In the genomic region with DNA sequence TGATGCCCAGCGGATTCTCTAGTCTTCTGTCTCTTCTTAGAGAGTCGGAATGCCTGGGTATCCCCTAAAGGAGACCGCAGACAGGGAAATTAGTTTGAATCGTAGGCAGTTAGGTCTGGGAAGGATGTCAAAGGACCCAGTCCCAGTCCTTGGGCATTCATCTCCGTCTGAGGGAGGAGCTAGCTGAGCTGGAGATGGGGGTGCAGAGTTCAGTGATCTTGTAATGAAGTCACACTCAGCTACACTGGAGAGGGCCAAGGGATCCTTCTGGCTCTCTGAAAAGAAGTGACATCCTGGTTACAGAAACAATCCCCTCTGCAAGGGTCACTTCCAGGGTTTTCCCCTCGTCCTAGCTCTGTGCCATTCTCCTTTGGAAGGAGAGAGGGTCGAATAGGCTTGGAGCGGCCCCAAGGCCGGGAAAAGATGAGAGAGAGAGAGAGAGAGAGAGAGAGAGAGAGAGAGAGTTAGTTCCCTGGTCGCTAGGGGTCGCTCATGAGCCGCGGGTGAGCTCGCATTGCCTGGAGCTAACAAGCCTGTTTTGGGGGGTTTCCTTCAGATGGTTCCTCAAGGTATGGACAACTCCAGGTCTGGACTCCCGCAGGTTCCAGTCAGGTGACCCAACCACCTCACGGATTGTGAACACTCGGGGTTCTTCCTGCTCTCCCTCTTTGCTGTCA, we compare ENCODE assay signal across 8 mouse cellular contexts. TPM values are rescaled to one million over a fixed set of nuclear protein-coding genes. Genes with fewer than 3 reads are reported as not detected.
DNase-seq lines count a peak whose midpoint lies in the region; ATAC-seq lines count a peak whose summit lies in the region.

No protein-coding gene starts in this region.

- peak; percentile 86 for DNase-seq in MN1 (ENCODE audit: low spot score)
- peak; percentile 75 to 76 for DNase-seq in layer of hippocampus, postnatal 14 days (ENCODE audit: low spot score in 2 of 2)
- DNase-seq in lung, postnatal 14 days: peak; percentile 73
- DNase-seq in retina, postnatal 1 day: peak; percentile 81
- peak; percentile 35 to 72 for DNase-seq in urinary bladder, postnatal 4 days (ENCODE audit: low spot score in 2 of 2)

- peak overlapping the region; percentile 66; the same call in 1 of the 2 replicates for H3K9ac ChIP-seq in hindbrain, embryonic 12.5 days

- H3K9me3 ChIP-seq in hindbrain, embryonic 12.5 days (replicated peaks): no peaks in the 10 kb centered on the region

- peak overlapping the region; percentile 40; the same call in 1 of the 2 replicates for H3K4me3 ChIP-seq in brown adipose tissue, adult 24 weeks (ENCODE audit: insufficient read depth, low read depth, low read length)
- H3K4me3 ChIP-seq in hindbrain, embryonic 12.5 days: peak overlapping the region; percentile 64

- peak overlapping the region; percentile 70 for H3K4me2 ChIP-seq in hindbrain, embryonic 12.5 days (replicated peaks)

- no peaks in the 10 kb centered on the region for H3K36me3 ChIP-seq in hindbrain, embryonic 12.5 days

- H3K4me1 ChIP-seq in brown adipose tissue, adult 24 weeks (ENCODE audit: control insufficient read depth, insufficient read depth, insufficient read length, low read length): no peaks in the 10 kb centered on the region
- peaks cover 33% of the 10 kb centered on the region for H3K4me1 ChIP-seq in hindbrain, embryonic 12.5 days

- 0 out of 2 replicates have a peak, but pooled peaks have one; percentile 33 for ATAC-seq in erythroblast, adult 5-6 weeks (replicated peaks; ENCODE audit: low FRiP score, poor library complexity, severe bottlenecking)
- ATAC-seq in hindbrain, embryonic 12.5 days (ENCODE audit: low FRiP score): no peak

- WGBS in hindbrain, embryonic 12.5 days: 8% methylated on average over 17 of the region's 17 CpGs

- no peak overlapping the region for H3K27ac ChIP-seq in brown adipose tissue, adult 24 weeks (replicated peaks; ENCODE audit: low read depth, low read length)
- 0 out of 2 replicates have a peak overlapping the region, but pooled peaks have one; percentile 18 for H3K27ac ChIP-seq in hindbrain, embryonic 12.5 days

- H3K27me3 ChIP-seq in hindbrain, embryonic 12.5 days: peaks cover 13% of the 10 kb centered on the region

RNA-seq across cellular contexts. Expression of a gene that starts 1.0 kb away (rescaled TPM):
- polyA plus RNA-seq in brown adipose tissue, adult 24 weeks (2012; ENCODE audit: insufficient read depth, insufficient read length, missing spikeins): 1.2 and 1.3 TPM in 2 replicates
- total RNA-seq in erythroblast, adult 5-6 weeks (2015; ENCODE audit: low replicate concordance): not detected in 2 replicates
- not detected in 2 replicates for total RNA-seq in erythroblast, adult 5-6 weeks (2017; ENCODE audit: low replicate concordance)
- polyA plus RNA-seq in hindbrain, embryonic 12.5 days (2016; fragmentation: Nextera tagmentation; extraction: Ambion mirVana): 12.7 and 16.1 TPM in 2 replicates
- total RNA-seq in layer of hippocampus, postnatal 14 days (2021): 100 to 1,000 TPM; 288 to 332 TPM

RNA-seq across cellular contexts. Expression of a gene that starts 21.1 kb away (rescaled TPM):
- 5.8 and 6.9 TPM in 2 replicates for polyA plus RNA-seq in brown adipose tissue, adult 24 weeks (2012; ENCODE audit: insufficient read depth, insufficient read length, missing spikeins)
- 73.6 and 120 TPM in 2 replicates for total RNA-seq in erythroblast, adult 5-6 weeks (2015; ENCODE audit: low replicate concordance)
- 31.4 and 35.7 TPM in 2 replicates for total RNA-seq in erythroblast, adult 5-6 weeks (2017; ENCODE audit: low replicate concordance)
- polyA plus RNA-seq in hindbrain, embryonic 12.5 days (2016; fragmentation: Nextera tagmentation; extraction: Ambion mirVana): 5.7 and 7.2 TPM in 2 replicates
- 1 to 10 TPM; 1.8 to 2.1 TPM for total RNA-seq in layer of hippocampus, postnatal 14 days (2021)

RNA-seq across cellular contexts. Expression of a gene that starts 50.1 kb away (rescaled TPM):
- polyA plus RNA-seq in brown adipose tissue, adult 24 weeks (2012; ENCODE audit: insufficient read depth, insufficient read length, missing spikeins): 6.2 and 6.9 TPM in 2 replicates
- total RNA-seq in erythroblast, adult 5-6 weeks (2015; ENCODE audit: low replicate concordance): 13.4 and 17.9 TPM in 2 replicates
- total RNA-seq in erythroblast, adult 5-6 weeks (2017; ENCODE audit: low replicate concordance): 9.9 and 10.3 TPM in 2 replicates
- 17.3 and 18.2 TPM in 2 replicates for polyA plus RNA-seq in hindbrain, embryonic 12.5 days (2016; fragmentation: Nextera tagmentation; extraction: Ambion mirVana)
- total RNA-seq in layer of hippocampus, postnatal 14 days (2021): 10 to 100 TPM; 25.0 to 26.4 TPM

Comparison
In these comparisons a context has a peak if more than half of its experiments do, and no peak if none do; other contexts are left out.
1. RNA of a gene that starts 1.0 kb away (total RNA-seq): 288 to 332 TPM in layer of hippocampus, postnatal 14 days; not detected in erythroblast, adult 5-6 weeks; every median in the first group is over 100 times any median in the second.
2. RNA of a gene that starts 21.1 kb away (total RNA-seq): 31.4 to 120 TPM in erythroblast, adult 5-6 weeks; 1.8 to 2.1 TPM in layer of hippocampus, postnatal 14 days; every median in the first group is over 10 times any median in the second.
3. Peak in every context shown above with its lines, with median percentiles within 50 percentile points of each other: DNase-seq.